Mouse (Mus musculus) MEL (cell line): ENCODE data around the gene Fgfr2. TPM values are rescaled to one million over a fixed set of nuclear protein-coding genes. Genes with fewer than 3 reads are reported as not detected.

Source experiments
- DNase-seq: peaks from one replicate; pipeline ENCODE4 v3.0.0; 2011; ENCODE audit warnings: low read depth, low spot score
- H3K27ac ChIP-seq: 2 replicates; pipeline ENCODE4 v1.5.1; 2012; ENCODE audit warnings: low read depth, mild to moderate bottlenecking, control low read depth, low read length, moderate library complexity; ENCODE audit not compliant: control insufficient read depth
- H3K27me3 ChIP-seq, 2 experiments: fragments of 150-350 bp in 1 of 2; sonication (generic) in 1 of 2; 2 replicates each; pipeline ENCODE4 v1.6.1; 2012; ENCODE audit warnings: low read length in 2 of 2, mild to moderate bottlenecking in 2 of 2, improper control_type of control experiment in 1 of 2, moderate library complexity in 1 of 2; ENCODE audit not compliant: insufficient read depth in 2 of 2, control insufficient read depth in 1 of 2
- H3K36me3 ChIP-seq, 2 experiments: 2 replicates each; pipeline ENCODE4 v1.6.1; 2012 to 2014; ENCODE audit warnings: low read length in 2 of 2, improper control_type of control experiment in 1 of 2, inconsistent platforms in 1 of 2, mild to moderate bottlenecking in 1 of 2; ENCODE audit not compliant: insufficient read depth in 2 of 2, control insufficient read depth in 1 of 2
- H3K4me1 ChIP-seq, 2 experiments: fragments of 150-350 bp in 1 of 2; sonication (generic) in 1 of 2; 2 replicates each; pipeline ENCODE4 v1.6.1; 2012; ENCODE audit warnings: low read length in 2 of 2, improper control_type of control experiment in 1 of 2, mild to moderate bottlenecking in 1 of 2; ENCODE audit not compliant: insufficient read depth in 2 of 2, control insufficient read depth in 1 of 2
- H3K4me3 ChIP-seq, 2 experiments: fragments of 150-350 bp in 1 of 2; sonication (generic) in 1 of 2; 2 replicates each; pipeline ENCODE4 v1.5.1; 2012; ENCODE audit warnings: low read depth in 2 of 2, low read length in 2 of 2, mild to moderate bottlenecking in 2 of 2, moderate library complexity in 2 of 2, control low read depth in 1 of 2, improper control_type of control experiment in 1 of 2; ENCODE audit not compliant: control insufficient read depth in 1 of 2, insufficient read depth in 1 of 2
- H3K79me2 ChIP-seq: 2 replicates; pipeline ENCODE4 v1.6.1; 2012; ENCODE audit warnings: mild to moderate bottlenecking, low read length, moderate library complexity; ENCODE audit not compliant: control insufficient read depth, poor library complexity, insufficient read depth
- H3K9ac ChIP-seq: 2 replicates; pipeline ENCODE4 v1.6.1; 2012; ENCODE audit warnings: low read depth, mild to moderate bottlenecking, control low read depth, low read length, moderate library complexity; ENCODE audit not compliant: control insufficient read depth, poor library complexity, severe bottlenecking
- H3K9me3 ChIP-seq: fragments of 150-350 bp; sonication (generic); replicated peaks from 2 replicates; pipeline ENCODE4 v1.6.1; 2012; ENCODE audit warnings: mild to moderate bottlenecking, low read length, improper control_type of control experiment, moderate library complexity; ENCODE audit not compliant: insufficient read depth
- CHD1 ChIP-seq: IDR thresholded peaks from 2 replicates; pipeline ENCODE4 v1.6.1; 2012; ENCODE audit warnings: low read depth, mild to moderate bottlenecking, inconsistent platforms, low read length, improper control_type of control experiment
- CHD2 ChIP-seq: IDR thresholded peaks from 2 replicates; pipeline ENCODE4 v1.6.1; 2011; ENCODE audit warnings: low read length, improper control_type of control experiment
- CTCF ChIP-seq, 3 experiments: IDR thresholded peaks in 2 of 3; conservative IDR thresholded peaks in 1 of 3; 2 replicates each; pipeline ENCODE4 v1.5.1; 2011 to 2012; ENCODE audit warnings: low read length in 3 of 3, low read depth in 2 of 3, mild to moderate bottlenecking in 2 of 3, improper control_type of control experiment in 1 of 3, inconsistent platforms in 1 of 3, mixed read lengths in 1 of 3, moderate library complexity in 1 of 3; ENCODE audit not compliant: control insufficient read depth in 1 of 3, insufficient read depth in 1 of 3, poor library complexity in 1 of 3, severe bottlenecking in 1 of 3
- E2F4 ChIP-seq: IDR thresholded peaks from 2 replicates; pipeline ENCODE4 v1.6.1; 2011; ENCODE audit warnings: low read depth, low read length, improper control_type of control experiment, borderline replicate concordance
- ELF1 ChIP-seq: IDR thresholded peaks from 2 replicates; pipeline ENCODE4 v1.6.1; 2014; ENCODE audit warnings: low read depth, mild to moderate bottlenecking, inconsistent platforms, low read length, improper control_type of control experiment, moderate library complexity
- EP300 ChIP-seq, 2 experiments: IDR thresholded peaks; 2 replicates each; pipeline ENCODE4 v1.6.1; 2011; ENCODE audit warnings: improper control_type of control experiment in 2 of 2, low read length in 2 of 2, low read depth in 1 of 2, mild to moderate bottlenecking in 1 of 2
- ETS1 ChIP-seq: IDR thresholded peaks from 2 replicates; pipeline ENCODE4 v1.6.1; 2012; ENCODE audit warnings: low read depth, mild to moderate bottlenecking, inconsistent platforms, low read length, improper control_type of control experiment, moderate library complexity
- GATA1 ChIP-seq: IDR thresholded peaks from 2 replicates; pipeline ENCODE4 v1.6.1; 2011; ENCODE audit warnings: low read depth, low read length, improper control_type of control experiment
- KAT2A ChIP-seq: conservative IDR thresholded peaks from 2 replicates; pipeline ENCODE4 v1.6.1; 2012; ENCODE audit warnings: low read depth, low read length, improper control_type of control experiment, inconsistent platforms
- MYB ChIP-seq: IDR thresholded peaks from 2 replicates; pipeline ENCODE4 v1.6.1; 2011; ENCODE audit warnings: mild to moderate bottlenecking, low read depth, low read length, improper control_type of control experiment
- NELFE ChIP-seq: IDR thresholded peaks from 2 replicates; pipeline ENCODE4 v1.6.1; 2011; ENCODE audit warnings: low read depth, low read length, improper control_type of control experiment
- NRF1 ChIP-seq: IDR thresholded peaks from 2 replicates; pipeline ENCODE4 v1.6.1; 2014; ENCODE audit warnings: low read depth, mild to moderate bottlenecking, inconsistent platforms, low read length, improper control_type of control experiment, moderate library complexity; ENCODE audit not compliant: poor library complexity, insufficient read depth, severe bottlenecking
- POLR2AphosphoS2 ChIP-seq: IDR thresholded peaks from 2 replicates; pipeline ENCODE4 v1.6.1; 2011; ENCODE audit warnings: low read length, improper control_type of control experiment
- RAD21 ChIP-seq: IDR thresholded peaks from 2 replicates; pipeline ENCODE4 v1.6.1; 2011; ENCODE audit warnings: mild to moderate bottlenecking, low read depth, low read length, improper control_type of control experiment
- SMC3 ChIP-seq: IDR thresholded peaks from 2 replicates; pipeline ENCODE4 v1.6.1; 2011; ENCODE audit warnings: low read depth, low read length, improper control_type of control experiment
- TBP ChIP-seq: IDR thresholded peaks from 2 replicates; pipeline ENCODE4 v1.8.0; 2011; ENCODE audit warnings: low read depth, low read length, improper control_type of control experiment
- USF2 ChIP-seq, 2 experiments: IDR thresholded peaks; 2 replicates each; pipeline ENCODE4 v1.6.1; 2011 to 2012; ENCODE audit warnings: improper control_type of control experiment in 2 of 2, low read length in 2 of 2, borderline replicate concordance in 1 of 2, inconsistent platforms in 1 of 2, low read depth in 1 of 2, mild to moderate bottlenecking in 1 of 2; ENCODE audit not compliant: insufficient read depth in 1 of 2
- ZKSCAN1 ChIP-seq: IDR thresholded peaks from 2 replicates; pipeline ENCODE4 v1.6.1; 2012; ENCODE audit warnings: low read depth, mild to moderate bottlenecking, inconsistent platforms, low read length, improper control_type of control experiment, moderate library complexity
- ZNF384 ChIP-seq: IDR thresholded peaks from 2 replicates; pipeline ENCODE4 v1.6.1; 2012; ENCODE audit warnings: low read depth, mild to moderate bottlenecking, inconsistent platforms, low read length, improper control_type of control experiment
- polyA plus RNA-seq, 2 experiments: library from polyadenylated mRNA; stranded (reverse) in 1 of 2; unstranded in 1 of 2; fragments of >175 nt in 1 of 2; fragments of >200 nt in 1 of 2; gene quantifications; 2 replicates each; pipeline versions ENCODE4 v1.2.1 to v1.2.4; 2012; ENCODE audit warnings: low replicate concordance in 2 of 2, low read depth in 1 of 2; ENCODE audit not compliant: insufficient read length in 2 of 2, insufficient read depth in 1 of 2, missing spikeins in 1 of 2
- total RNA-seq: library from RNA; depleted of rRNA; stranded (reverse); fragments of 300-350 nt; gene quantifications from 2 replicates; pipeline ENCODE4 v1.2.3, GENCODE M21; 2012

Gene Fgfr2
- total and polyA plus RNA-seq, 3 experiments = not detected

GRCm38 (mm10) chr7:130368827-130369641, 2754.1 kb downstream of the Fgfr2 start:
- H3K4me3 ChIP-seq = no peak overlapping the region
- H3K9ac ChIP-seq = no peak overlapping the region
- no peaks in the 10 kb centered on the region for H3K36me3 ChIP-seq
- H3K9me3 ChIP-seq = no peaks in the 10 kb centered on the region
- TF ChIP-seq ZNF384 (no peak), SMC3 (no peak), E2F4 (no peak), CHD2 (no peak), TBP (no peak), CHD1 (no peak), MYB (no peak), ELF1 (no peak), KAT2A (no peak), EP300 (IDR thresholded peaks at IDR 0.05; ENCODE audit: low read depth in 1 of 2, low read length in 2 of 2) (no peak), NRF1 (no peak), NELFE (no peak), GATA1 (no peak), ETS1 (no peak), CTCF (IDR thresholded peaks at IDR 0.05 in 2 of 3, conservative IDR thresholded peaks at IDR 0.05 in 1 of 3; ENCODE audit: control insufficient read depth in 1 of 3, insufficient read depth in 1 of 3, low read depth in 2 of 3, low read length in 3 of 3, poor library complexity in 1 of 3, severe bottlenecking in 1 of 3) (no peak), RAD21 (no peak), ZKSCAN1 (no peak), POLR2AphosphoS2 (no peak), USF2 (IDR thresholded peaks at IDR 0.05; ENCODE audit: borderline replicate concordance in 1 of 2, insufficient read depth in 1 of 2, low read depth in 1 of 2, low read length in 2 of 2) (no peak)
- TF ChIP-seq, all 39 proteins: peak for 0
- no peak for DNase-seq
- H3K27me3 ChIP-seq = no peaks in the 10 kb centered on the region; a peak in 1 of 4 replicates
- no peak overlapping the region for H3K27ac ChIP-seq
- H3K4me1 ChIP-seq = no peaks in the 10 kb centered on the region
- H3K79me2 ChIP-seq = no peaks in the 10 kb centered on the region
